Mouse (Mus musculus) MEL-GATA-1-ER (cell line): ENCODE data around the gene Fbxl20.
"Not testable (repeated sequence)": the region's sequence is repeated elsewhere in the genome, so short reads cannot be mapped to it uniquely, and the experiment has no call there.

Experiments used
- DNase-seq: peaks from one replicate; pipeline ENCODE4 v3.0.0-alpha.2; 2012; ENCODE audit warnings: low read depth; ENCODE audit errors: extremely low read depth

Fbxl20 gene

GRCm38 (mm10) chr11:98149786-98150624, at the start of gene Fbxl20:
Gene Fbxl20 (minus strand): TSS chr11:98150403.
- DNase-seq, result peak; percentile 79

DNA sequence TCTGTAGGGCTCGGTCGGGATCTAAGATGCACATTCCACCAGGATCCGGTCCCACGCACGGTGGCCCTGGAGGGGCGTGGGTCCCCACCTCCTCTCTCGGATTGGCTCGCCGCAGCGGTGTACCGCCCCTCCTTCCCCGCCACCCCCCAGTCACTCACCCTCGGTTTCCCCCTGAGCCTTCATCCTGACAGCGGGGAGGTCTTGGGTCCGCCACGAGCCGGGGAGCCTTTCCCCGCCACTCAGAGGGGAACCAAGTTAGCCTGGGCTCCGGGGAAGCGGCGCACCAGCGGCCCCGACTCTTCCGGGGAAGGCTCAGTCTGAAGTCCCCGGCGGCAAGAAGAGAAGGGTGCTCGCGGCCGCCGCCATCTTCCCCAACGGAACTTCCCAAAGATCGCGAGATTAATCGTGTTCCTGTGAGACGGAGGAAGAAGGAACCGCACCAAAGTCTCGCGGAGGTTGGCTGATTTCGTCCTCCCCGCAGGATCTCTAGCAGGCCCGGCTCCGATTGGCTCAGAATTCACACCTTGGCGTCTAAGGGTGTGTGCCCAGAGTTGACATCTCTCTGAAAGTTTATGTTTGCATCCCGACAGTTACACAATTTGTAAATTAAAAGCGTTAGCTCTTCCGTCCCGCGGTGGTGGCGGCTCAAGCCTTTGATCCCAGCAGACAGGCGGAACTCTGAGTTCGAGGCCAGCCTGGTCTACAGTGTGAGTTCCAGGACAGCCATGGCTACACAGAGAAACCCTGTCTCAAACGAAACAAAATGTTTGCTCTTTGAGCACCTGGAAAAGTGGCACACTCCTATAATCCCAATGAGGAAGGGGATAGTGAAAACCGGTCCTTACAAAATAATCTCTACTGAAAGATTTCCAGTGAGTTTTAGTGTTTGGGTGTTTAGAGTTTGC, 43.0 kb upstream of the Fbxl20 start, which contains the start of gene Med1:
TSS of gene Med1 (minus strand) at position 393 of the 905 bp plus-strand sequence.
- DNase-seq, result peak; percentile 97

DNA sequence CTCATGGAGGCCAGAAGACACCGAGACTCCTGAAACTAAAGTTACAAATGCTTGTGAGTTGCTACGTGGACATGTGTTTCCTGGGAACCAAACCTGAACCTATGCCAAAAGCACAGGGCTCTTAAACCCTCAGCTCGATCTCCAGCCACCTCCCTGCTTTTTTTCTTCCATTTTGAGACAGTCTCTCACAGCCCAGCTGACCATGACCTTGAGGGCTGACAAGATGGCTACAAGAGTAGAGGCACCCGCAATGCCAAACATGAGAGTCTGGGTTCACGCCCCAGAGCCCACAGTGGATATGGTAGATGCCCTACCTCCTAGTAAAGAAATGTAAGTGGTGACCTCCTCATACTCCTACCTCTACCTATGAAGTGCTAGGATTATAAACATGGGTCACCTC, 40.6 kb upstream of the Fbxl20 start:
- DNase-seq, result no peak

GRCm38 (mm10) chr11:98187640-98188395, 37.6 kb upstream of the Fbxl20 start:
- no peak for DNase-seq

DNA sequence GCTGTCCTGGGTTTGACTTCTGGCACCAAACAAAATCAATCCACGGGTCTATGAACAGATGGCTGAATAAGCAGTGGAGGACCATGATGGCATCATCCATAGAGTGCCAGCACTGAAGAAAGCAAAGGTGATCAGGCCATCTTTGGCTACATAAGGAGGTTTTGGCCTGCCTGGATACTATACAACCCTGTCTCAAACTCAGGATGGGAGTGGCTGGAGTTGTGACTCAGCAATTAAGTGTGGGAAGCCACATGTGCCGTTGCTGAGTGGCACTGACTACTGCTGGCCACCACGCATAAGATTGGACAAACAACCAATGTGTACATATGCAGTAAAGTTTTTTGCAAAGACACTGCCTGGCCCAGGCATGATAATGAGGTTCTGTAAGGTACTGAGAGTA, 31.9 kb upstream of the Fbxl20 start:
- DNase-seq, result not testable (repeated sequence)

DNA sequence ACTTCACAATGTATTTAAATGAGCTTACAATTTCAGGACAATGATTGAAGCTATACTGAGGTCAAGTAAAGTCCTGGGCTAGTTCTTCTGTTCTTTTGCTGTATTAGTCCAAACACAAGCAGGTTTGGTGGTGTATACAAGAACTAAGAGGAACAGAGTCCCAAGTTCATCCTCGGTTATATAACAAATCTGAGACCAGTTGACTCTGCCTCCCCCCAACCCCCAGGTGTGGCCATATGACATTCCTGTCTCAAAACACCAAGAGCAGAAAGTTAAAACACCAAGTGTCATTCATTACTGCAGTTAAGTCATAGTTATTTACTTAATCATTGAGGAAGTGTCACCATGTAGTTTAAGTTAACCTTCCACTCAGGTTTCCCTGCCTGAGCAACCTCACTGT, 18.2 kb upstream of the Fbxl20 start:
- no peak for DNase-seq

DNA sequence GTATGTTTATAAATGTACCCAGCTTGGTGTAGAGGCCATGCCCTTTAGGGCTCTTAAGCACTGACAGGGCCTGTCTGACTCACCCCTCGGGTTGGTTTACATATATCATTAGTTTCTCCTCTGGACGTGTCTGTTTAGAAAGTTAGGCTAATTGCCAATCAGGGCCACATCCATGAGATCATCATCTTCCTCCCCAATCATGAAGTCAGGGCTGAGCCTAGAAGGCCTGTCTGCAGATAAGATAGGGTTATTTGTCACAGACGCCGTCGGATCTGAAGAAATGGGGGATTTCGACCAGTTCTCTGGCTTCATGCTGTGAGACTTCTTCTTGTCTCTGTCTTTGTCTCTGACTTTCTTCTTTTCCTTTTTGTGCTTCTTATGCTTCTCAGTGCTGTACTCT, 4.9 kb upstream of the Fbxl20 start:
- DNase-seq, result no peak

DNA sequence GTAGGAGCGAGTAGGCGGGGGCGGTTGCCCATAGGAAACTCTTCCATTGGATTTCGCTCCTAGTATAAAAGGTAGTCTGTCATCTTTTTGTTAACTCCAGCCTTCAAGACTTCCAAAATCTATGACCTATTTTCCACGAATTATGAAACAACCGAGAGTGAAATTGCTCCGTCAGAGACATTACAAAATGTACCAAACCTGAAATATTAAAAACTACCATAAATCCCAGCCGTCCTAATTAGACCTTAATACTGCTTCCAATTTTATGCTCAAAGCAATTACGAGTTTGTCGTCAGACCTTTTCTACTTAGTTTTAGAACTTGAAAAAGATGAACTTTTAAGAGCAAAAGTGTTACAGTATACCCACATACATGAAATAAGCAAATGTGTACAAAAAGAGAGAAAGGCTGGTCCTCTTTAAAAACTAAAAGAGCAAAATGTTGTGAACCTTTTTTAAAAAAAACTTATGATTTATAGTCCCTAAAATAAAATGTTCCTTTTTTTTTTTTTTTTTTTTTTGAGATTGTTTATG, 488 bp upstream of the Fbxl20 start:
- no peak for DNase-seq

GRCm38 (mm10) chr11:98149304-98149750, 876 bp downstream of the Fbxl20 start:
- peak; percentile 67 for DNase-seq

DNA sequence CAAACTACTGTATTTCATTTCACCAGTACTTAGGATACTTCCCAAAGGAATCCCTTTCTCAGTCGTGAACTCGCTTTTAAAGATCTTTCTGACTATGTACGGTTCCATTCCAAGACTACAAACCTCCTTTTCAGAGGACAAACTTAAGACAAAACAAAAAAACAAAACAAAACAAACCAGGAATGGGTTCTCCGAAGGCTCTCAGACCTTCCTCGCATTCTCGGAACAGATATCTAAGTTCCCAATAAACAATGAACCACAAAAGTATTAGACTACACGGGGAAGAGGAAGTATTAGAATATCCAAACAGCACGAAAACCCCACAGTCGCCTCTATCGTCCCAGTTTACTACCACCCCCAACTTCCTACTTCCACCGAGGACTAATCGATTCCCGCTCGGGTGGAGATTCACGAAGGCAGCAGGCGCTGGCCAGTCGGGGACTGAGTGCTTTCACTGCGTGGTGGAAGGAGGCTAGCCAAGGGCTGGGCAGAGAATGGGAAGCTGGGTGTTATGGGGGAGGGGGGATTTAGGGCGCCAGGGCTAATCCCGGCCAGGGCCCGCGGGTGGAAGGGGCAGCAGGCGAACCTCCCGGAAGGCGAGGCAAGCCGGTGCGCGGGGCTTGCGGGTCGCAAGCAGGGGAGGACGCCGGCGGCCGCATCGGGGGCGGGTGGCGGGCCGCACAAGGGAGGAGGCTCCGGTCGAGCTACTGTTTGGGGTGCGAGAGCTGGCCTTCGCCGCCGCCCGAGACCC, 1.5 kb downstream of the Fbxl20 start:
- DNase-seq, result peak; percentile 79

DNA sequence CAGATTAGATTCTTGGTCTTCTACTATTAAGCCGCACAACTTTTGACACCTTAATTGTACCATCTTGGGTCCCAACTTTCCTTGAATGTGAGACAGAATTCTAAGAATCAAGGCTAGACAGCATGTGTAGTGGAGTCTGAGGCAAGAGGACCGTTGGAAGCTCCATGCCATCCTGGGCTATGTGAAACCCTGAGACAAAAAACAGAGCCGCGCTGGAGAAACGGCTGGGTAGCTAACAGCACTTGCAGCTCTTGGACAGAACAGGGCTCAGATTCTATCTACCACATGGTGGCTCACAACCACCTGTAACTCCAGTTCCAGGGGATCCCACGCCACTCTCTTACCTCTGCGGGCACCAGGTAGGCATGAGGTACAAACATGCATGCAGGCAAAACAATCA, 4.3 kb downstream of the Fbxl20 start:
- DNase-seq, result no peak

- DNase-seq, result no peak
These were observed 7.7 kb downstream of the Fbxl20 start for GRCm38 (mm10) chr11:98142545-98142944.

DNA sequence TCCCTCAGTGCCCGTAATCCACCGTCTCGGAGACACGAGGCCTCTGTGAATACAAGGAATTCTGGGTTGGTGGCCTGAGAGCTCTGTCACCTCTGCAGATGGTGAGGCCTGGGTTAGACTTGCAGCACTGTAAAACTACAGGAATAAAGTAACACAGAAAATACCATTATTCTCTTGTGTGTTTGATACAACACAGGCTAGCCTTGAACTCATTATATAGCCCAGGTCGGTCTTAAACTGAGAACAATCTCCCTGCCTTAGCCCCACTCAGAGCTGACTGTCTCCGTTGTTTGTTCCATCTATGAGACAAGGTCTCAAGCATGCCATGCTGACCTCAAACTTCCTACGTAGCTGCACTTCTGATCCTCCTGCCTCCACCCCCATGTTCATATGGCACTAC, 11.3 kb downstream of the Fbxl20 start:
- no peak for DNase-seq

DNA sequence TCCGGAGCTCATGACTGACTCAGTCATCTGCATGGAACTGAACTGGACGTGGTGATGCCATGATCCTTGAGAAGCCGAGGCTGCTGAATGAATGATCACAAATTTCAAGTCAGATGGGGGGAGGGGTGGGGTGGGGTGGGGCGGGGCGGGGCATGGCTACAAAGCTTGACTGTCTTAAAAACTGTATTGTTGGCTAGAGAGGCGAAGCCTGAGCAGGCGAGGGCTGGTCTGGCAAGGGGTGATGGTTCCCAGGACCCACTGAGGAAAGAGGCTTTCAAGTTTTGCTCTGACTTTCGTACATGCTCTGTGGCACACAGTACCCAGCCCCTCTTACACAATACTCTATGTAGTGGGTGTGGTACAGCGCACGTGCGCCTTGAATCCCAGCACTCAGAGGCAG, 12.4 kb downstream of the Fbxl20 start:
- DNase-seq, result no peak

- no peak for DNase-seq
These were observed 15.3 kb downstream of the Fbxl20 start for GRCm38 (mm10) chr11:98134951-98135350.

DNA sequence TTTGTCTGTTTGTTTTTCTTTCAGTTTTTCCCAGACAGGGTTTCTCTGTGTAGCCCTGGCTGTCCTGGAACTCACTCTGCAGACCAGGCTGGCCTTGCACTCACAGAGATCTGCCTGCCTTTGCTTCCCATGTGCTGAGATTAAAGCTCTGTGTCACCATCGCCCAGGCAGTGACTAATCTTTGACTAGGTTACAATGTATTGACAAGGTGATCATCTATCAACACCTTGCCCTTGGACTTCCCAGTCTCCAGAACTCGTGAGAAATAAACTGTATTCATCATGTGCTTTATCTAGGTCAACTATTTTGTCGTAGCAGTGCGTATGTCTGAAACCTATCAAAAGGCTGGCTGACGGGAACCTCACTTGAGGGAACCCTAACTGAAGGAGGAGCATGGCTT, 26.8 kb downstream of the Fbxl20 start:
- DNase-seq, result no peak

GRCm38 (mm10) chr11:98114363-98114762, 35.8 kb downstream of the Fbxl20 start:
- no peak for DNase-seq

GRCm38 (mm10) chr11:98113504-98113903, 36.7 kb downstream of the Fbxl20 start:
- no peak for DNase-seq

DNA sequence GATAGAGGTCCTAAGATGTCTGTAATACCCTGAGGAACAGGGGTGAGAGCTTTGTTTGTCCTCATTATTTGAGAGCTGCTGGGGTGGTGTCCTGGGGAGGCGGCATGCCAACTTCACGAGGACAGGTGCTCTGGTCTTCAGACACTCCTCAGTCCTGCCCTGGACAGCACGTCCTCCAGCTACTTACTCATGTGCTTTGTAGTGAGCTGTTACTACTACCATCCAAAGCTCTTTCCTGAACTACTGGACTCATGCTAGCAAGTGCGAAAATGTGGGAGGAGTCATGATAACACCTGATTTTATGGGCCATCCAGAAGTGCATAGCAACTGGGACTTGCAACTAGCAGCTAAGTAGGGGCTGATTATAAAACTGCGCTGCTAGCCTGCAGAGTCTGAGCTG, 40.5 kb downstream of the Fbxl20 start:
- no peak for DNase-seq

GRCm38 (mm10) chr11:98101332-98101731, 48.9 kb downstream of the Fbxl20 start:
- DNase-seq, result no peak
